Mouse (Mus musculus) gastrocnemius, adult 8-10 months (tissue): ENCODE results near the gene Vav3. TPM values are rescaled to one million over a fixed set of nuclear protein-coding genes. Genes with fewer than 3 reads are reported as not detected.

Experiments used
- DNase-seq, 2 experiments: peaks; one replicate each; pipeline ENCODE4 v3.0.0; 2022; ENCODE audit warnings: low spot score in 2 of 2
- total RNA-seq, 4 experiments: library from RNA; stranded (reverse); gene quantifications; 2 replicates each; pipeline ENCODE4 v1.2.4; 2022

Vav3 gene
- total RNA-seq, 4 experiments from 2014 or later = 0.70 to 2.0 (median 1.2) TPM

- no peak for DNase-seq
Observed at GRCm38 (mm10) chr3:109352690-109353089, 12.2 kb downstream of the Vav3 start.

GRCm38 (mm10) chr3:109353814-109354213 is 13.4 kb downstream of the Vav3 start:
- DNase-seq = no peak

GRCm38 (mm10) chr3:109355158-109355557 is 14.7 kb downstream of the Vav3 start:
- DNase-seq = no peak

DNA sequence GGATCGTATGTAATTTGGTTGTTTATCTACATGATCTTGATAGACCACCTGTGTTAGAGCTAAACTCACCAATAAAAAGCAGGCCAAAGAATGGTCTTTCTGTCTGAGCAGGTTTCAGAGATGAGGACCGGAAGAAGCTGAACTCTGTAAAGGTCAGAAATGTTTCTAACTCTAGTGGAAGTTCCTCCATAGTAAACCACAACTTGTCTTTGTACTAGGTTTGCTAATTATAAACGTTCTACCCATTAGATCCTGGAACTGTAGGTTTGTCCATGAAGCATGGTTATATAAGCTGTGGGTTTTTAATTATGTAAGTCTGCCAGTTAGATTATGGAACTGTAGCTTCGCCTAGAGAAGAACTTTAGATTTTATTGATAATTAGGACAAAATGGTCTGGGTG is 20.3 kb downstream of the Vav3 start:
- no peak for DNase-seq

DNA sequence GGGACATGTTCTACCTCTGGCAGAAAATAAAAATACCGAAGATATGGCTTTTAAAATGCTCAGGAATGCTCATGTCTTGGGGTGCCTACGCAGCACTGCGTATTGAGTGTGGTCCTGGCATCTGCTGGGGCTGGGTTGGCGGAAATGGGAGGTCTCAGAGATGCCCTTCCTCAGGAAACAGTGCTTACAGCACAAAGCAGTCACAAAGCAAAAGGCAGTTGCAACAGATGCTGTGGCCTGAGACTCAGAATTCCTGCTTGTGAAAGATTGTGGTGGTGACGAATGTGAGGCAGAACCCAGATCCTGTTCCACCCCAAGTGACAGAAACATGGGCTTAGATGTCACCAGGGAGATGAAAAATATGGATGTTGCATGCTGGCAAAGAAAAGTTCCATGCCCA is 21.4 kb downstream of the Vav3 start:
- no peak for DNase-seq

GRCm38 (mm10) chr3:109362310-109362709 is 21.9 kb downstream of the Vav3 start:
- DNase-seq = no peak

GRCm38 (mm10) chr3:109363522-109363921 is 23.1 kb downstream of the Vav3 start:
- no peak for DNase-seq

DNA sequence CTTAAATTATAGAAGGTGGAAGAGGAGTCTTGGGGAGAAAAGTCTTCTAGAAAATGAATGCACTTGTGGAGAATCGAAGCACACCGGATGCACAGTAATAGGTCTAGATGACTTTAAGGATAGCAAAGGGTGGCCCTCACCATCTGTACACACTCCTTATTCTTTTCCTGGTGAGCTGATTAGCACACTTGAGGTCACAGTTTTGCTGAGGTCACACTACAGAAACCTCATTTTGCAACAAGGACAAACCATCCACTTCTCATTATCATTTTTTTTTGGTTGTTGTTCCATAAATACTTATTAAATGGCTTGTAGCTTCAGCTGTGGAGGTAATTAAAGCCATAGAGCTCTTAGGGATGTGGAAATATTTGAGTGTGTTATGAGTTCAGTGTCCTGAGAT is 25.4 kb downstream of the Vav3 start:
- no peak for DNase-seq

GRCm38 (mm10) chr3:109366411-109366851 is 26.0 kb downstream of the Vav3 start:
- peak; percentile 5 to 21 for DNase-seq

- no peak for DNase-seq
Observed at GRCm38 (mm10) chr3:109368383-109369289, 28.2 kb downstream of the Vav3 start.

DNA sequence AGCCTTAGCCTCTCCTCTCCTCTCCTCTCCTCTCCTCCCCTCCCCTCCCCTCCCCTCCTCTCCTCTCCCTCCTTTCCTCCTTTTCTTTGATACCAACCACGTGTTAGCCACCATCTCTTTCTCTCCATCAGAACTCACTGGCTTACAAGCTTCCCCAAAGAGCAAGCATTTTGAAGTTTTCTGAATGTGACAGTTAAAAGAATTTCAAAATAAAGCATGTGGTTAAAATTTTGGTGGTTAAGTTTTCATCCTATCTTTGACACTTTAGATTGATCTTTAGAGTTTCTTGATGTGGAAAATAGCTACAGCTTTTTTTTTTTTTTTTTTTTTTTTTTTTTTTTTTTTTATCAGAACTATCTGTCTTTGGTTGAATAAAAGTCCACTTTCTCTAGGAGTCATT is 31.1 kb downstream of the Vav3 start:
- DNase-seq = no peak

DNA sequence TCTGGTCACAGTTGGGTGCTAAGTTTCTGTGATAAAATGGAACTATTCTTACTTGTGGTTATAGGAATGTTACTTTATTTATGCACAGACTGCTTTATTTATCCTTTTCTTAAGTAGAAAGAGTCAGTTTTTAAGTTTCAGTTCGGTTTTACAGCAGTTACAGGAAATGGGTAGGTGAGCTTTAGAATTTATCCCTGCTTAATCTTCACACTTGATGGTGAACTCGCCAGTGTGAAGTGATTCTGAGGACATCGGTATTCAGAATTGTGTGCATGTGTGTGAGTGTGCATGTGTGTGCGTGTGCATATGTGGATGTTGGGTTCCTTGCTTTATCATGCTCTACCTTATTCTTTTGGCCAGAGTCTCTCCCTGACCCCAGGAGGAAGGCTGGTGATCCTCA is 32.2 kb downstream of the Vav3 start:
- no peak for DNase-seq

- DNase-seq = no peak
Observed at GRCm38 (mm10) chr3:109378278-109378677, 37.8 kb downstream of the Vav3 start.

- no peak for DNase-seq
Observed at GRCm38 (mm10) chr3:109378684-109379083, 38.2 kb downstream of the Vav3 start.

GRCm38 (mm10) chr3:109388730-109389129 is 48.3 kb downstream of the Vav3 start:
- DNase-seq = no peak

- no peak for DNase-seq
Observed at GRCm38 (mm10) chr3:109401527-109401926, 61.1 kb downstream of the Vav3 start.

DNA sequence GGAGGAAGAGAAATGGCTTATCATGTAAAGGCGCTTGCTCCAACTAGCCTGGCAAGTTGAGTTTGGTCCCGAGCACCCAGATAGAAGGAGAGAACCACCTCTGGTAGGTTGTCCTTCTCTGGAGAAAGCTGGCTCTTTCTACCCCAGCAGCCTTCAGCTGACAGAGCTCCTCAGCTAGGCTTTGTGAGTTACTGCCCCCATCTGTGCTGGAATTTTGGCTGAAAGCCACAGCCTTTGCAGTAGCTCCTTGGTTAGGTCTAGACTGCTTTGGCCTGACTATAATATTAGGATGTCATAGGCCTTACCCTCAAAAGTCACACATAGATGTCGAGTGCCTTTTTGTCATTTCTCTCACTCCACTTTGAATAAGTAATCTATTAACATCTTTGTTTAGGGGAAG is 70.8 kb downstream of the Vav3 start:
- DNase-seq = no peak

DNA sequence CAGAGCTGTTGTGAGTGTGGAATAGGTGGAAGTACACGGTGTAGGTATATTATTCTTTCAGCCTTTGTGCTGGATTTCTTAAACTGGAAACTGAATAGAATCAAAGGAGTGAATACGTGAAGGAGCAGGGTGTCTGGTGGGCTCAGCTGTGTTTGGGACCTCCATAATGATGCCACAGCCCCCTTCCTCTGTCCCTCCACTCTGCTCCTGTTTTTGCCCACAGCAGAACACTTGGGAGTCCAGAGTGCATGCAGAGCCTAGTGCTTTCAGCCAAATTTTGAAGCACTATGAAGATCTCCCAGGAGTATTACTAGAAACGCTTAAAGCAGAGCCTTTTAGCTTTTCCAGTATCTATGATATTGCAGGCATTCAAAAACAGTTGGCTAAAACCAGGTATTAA is 80.0 kb downstream of the Vav3 start:
- DNase-seq = no peak

DNA sequence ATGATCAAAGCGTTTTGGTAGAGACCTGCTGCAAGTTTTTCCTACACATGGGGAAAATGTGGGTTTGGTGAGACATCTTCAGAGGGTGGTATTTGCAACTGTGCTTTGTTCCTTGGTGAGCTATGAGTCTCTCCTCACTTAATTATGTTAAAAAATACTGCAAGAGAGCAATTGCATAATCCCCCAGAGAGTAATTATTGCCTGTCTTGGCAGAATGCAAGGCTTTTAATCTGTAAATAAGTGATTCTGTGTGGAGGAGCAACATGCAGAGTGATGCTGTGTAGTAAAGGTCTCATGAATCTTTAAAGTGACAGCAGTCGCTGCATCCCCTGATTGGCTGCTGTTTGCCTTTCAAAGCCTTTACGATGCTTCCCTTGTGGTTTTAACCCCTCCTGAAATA is 80.6 kb downstream of the Vav3 start:
- DNase-seq = no peak

DNA sequence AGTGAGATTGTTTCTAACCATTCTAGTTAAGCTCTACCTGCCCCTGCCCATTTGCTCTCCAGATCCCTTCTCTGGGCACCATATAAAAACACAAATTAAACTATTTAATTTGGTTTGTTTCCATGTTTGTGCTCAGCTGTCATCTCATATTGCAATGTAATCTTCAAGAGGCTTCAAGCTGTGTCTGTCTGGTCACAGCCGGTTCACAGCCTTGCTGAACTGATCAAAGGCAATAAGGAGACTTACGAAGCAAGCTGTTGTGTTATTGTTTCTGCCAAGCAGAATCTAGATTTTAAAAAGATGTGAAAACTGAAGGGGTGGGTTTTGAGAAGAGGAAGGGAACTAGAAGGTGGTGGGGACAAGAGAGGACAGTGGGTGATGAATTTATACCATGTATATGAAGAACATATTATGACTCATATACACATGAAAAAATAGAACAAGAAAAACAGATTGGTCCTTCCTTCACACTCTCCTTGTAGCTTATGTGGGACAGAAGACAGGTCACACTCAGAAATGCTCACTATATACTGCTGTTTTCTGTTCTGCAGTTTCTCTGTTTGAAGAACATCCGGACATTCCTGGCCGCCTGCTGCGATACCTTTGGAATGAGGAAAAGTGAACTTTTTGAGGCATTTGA is 83.1 kb downstream of the Vav3 start:
- DNase-seq = no peak

DNA sequence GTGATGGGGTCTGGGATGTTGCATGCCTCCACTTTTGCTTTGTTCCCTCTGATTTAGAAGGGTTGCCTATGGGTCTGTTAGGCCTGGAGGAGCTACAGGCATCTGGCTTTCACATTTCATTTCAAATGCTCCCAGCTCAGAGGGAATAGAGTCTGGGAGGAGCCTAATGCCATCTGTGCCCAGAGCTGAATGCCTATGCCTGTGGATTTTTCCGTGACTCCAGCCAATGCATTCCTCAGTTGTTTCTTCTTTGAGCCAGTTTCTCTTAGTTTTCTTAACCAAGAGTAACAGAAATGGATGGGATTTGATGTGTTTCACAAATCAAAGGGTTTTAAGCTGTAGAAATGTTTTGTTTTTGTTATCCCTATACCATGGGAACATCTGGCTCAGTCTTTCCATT is 90.8 kb downstream of the Vav3 start:
- no peak for DNase-seq

DNA sequence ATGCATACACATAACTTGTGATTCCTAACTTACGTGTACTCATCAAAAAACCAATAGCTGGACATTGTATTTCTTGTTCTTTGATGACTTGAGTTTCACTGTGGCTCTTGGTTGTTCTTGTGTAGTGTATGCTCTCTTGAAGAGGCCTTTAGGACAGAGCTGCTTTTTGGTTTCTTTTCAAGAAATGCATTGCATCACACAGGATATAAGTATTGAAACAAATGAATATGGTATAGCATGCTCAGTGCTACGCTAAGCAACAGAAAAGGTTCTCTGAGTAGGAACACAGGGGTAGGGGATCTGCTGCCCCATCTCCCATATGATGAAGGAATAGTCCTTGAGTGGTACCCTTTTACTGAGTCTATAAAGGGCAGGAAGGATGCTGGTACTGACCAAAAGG is 98.1 kb downstream of the Vav3 start:
- no peak for DNase-seq

- DNase-seq = no peak
Observed at GRCm38 (mm10) chr3:109439253-109439652, 98.8 kb downstream of the Vav3 start.
